Mouse (Mus musculus) activated CD4-positive, CD25-positive, alpha-beta regulatory T cell, adult 4 months (primary cell): Measurements from ENCODE around the gene Hoxb4. TPM values are rescaled to one million over a fixed set of nuclear protein-coding genes. Genes with fewer than 3 reads are reported as not detected.
A peak's percentile ranks its signal among the peaks of the same experiment; 100 is the strongest.

Experiments used
- ATAC-seq: one replicate; pipeline ENCODE4 v1.8.0; 2017
- polyA plus RNA-seq, 2 experiments: library from polyadenylated mRNA; unstranded; fragments of 100-300 nt; shearing (Covaris generic); gene quantifications; one replicate each; pipeline ENCODE4 v1.2.1; 2017

Gene Hoxb4
- polyA plus RNA-seq, 2 experiments from 2014 or later: 0.98 to 1.1 TPM

GRCm38 (mm10) chr11:96298895-96299667 is 19.0 kb upstream of the Hoxb4 start:
- ATAC-seq: no peak

GRCm38 (mm10) chr11:96299781-96300180 is 18.3 kb upstream of the Hoxb4 start:
- no peak for ATAC-seq

- no peak for ATAC-seq
Observed at GRCm38 (mm10) chr11:96300354-96301063, 17.6 kb upstream of the Hoxb4 start.

- no peak for ATAC-seq
Observed at GRCm38 (mm10) chr11:96301064-96301431, 17.0 kb upstream of the Hoxb4 start.

GRCm38 (mm10) chr11:96301837-96302236 is 16.2 kb upstream of the Hoxb4 start:
- no peak for ATAC-seq

GRCm38 (mm10) chr11:96302381-96303150 is 15.5 kb upstream of the Hoxb4 start:
- ATAC-seq: no peak

GRCm38 (mm10) chr11:96303151-96304099 is 14.6 kb upstream of the Hoxb4 start, which contains the start of gene Hoxb5:
TSS of gene Hoxb5 (plus strand) at chr11:96303336.
- peak; percentile 63 for ATAC-seq

- ATAC-seq: no peak
Observed at GRCm38 (mm10) chr11:96304381-96305195, 13.5 kb upstream of the Hoxb4 start.

GRCm38 (mm10) chr11:96305505-96306182 is 12.4 kb upstream of the Hoxb4 start:
- no peak for ATAC-seq

- no peak for ATAC-seq
Observed at GRCm38 (mm10) chr11:96306183-96306907, 11.7 kb upstream of the Hoxb4 start.

GRCm38 (mm10) chr11:96306908-96307269 is 11.2 kb upstream of the Hoxb4 start:
- ATAC-seq: no peak

- ATAC-seq: no peak
Observed at GRCm38 (mm10) chr11:96308763-96309162, 9.3 kb upstream of the Hoxb4 start.

GRCm38 (mm10) chr11:96309288-96309687 is 8.8 kb upstream of the Hoxb4 start:
- ATAC-seq: no peak

- no peak for ATAC-seq
Observed at GRCm38 (mm10) chr11:96310183-96310938, 7.7 kb upstream of the Hoxb4 start.

- ATAC-seq: peak; percentile 31
Observed at GRCm38 (mm10) chr11:96311097-96311496, 7.0 kb upstream of the Hoxb4 start.

GRCm38 (mm10) chr11:96311520-96312417 is 6.3 kb upstream of the Hoxb4 start:
- ATAC-seq: peak; percentile 88

GRCm38 (mm10) chr11:96313134-96313533 is 4.9 kb upstream of the Hoxb4 start:
- ATAC-seq: no peak
